Mouse (Mus musculus) limb, embryonic 14.5 days (tissue): ENCODE results near the gene Hist1h2bh. TPM values are rescaled to one million over a fixed set of nuclear protein-coding genes. Genes with fewer than 3 reads are reported as not detected.
"Not testable (repeated sequence)": the region's sequence is repeated elsewhere in the genome, so short reads cannot be mapped to it uniquely, and the experiment has no call there.

Experiments
- ATAC-seq: fragments of 200-750 bp; cut with Nextera tagmentation; 2 replicates; pipeline ENCODE4 v1.8.0; 2017; ENCODE audit warnings: low read depth, moderate number of reproducible peaks, moderate TSS enrichment; ENCODE audit not compliant: low FRiP score
- DNase-seq: peaks from one replicate; pipeline ENCODE4 v3.0.0-alpha.2; 2015; ENCODE audit warnings: low spot score
- H3K27ac ChIP-seq: fragments of 300-500 bp; sonication (generic); replicated peaks from 2 replicates; pipeline ENCODE4 v1.5.1; 2014; ENCODE audit warnings: low read depth, mild to moderate bottlenecking, low read length, moderate library complexity, mixed read lengths
- H3K27me3 ChIP-seq: fragments of 300-500 bp; sonication (generic); 2 replicates; pipeline ENCODE4 v1.6.1; 2014; ENCODE audit warnings: low read length, mixed read lengths; ENCODE audit not compliant: control insufficient read depth, insufficient read depth
- H3K36me3 ChIP-seq: fragments of 300-500 bp; sonication (generic); 2 replicates; pipeline ENCODE4 v1.6.1; 2014; ENCODE audit warnings: mild to moderate bottlenecking, low read length, moderate library complexity, mixed read lengths; ENCODE audit not compliant: control insufficient read depth, insufficient read depth
- H3K4me1 ChIP-seq: fragments of 300-500 bp; sonication (generic); 2 replicates; pipeline ENCODE4 v1.6.1; 2014; ENCODE audit warnings: antibody characterized with exemption, low read length, mixed read lengths; ENCODE audit not compliant: control insufficient read depth, insufficient read depth
- H3K4me2 ChIP-seq: fragments of 300-500 bp; sonication (generic); replicated peaks from 2 replicates; pipeline ENCODE4 v1.6.1; 2014; ENCODE audit warnings: low read depth, mild to moderate bottlenecking, low read length, moderate library complexity; ENCODE audit not compliant: severe bottlenecking
- H3K4me3 ChIP-seq: fragments of 300-500 bp; sonication (generic); replicated peaks from 2 replicates; pipeline ENCODE4 v1.5.1; 2014; ENCODE audit warnings: low read length
- H3K9ac ChIP-seq: fragments of 300-500 bp; sonication (generic); 2 replicates; pipeline ENCODE4 v1.6.1; 2014; ENCODE audit warnings: mild to moderate bottlenecking, low read depth, low read length, moderate library complexity; ENCODE audit not compliant: severe bottlenecking
- H3K9me3 ChIP-seq: fragments of 300-500 bp; sonication (generic); 2 replicates; pipeline ENCODE4 v1.6.1; 2016; ENCODE audit warnings: low read length; ENCODE audit not compliant: control insufficient read depth
- POLR2A ChIP-seq: fragments of 200-500 bp; IDR thresholded peaks from 2 replicates; pipeline ENCODE4 v1.8.0; 2012; ENCODE audit warnings: inconsistent platforms, mild to moderate bottlenecking, moderate library complexity, borderline replicate concordance; ENCODE audit not compliant: insufficient read depth, insufficient read length; ENCODE audit errors: extremely low read depth
- WGBS: fragments of 180-500 bp; shearing (Covaris S2); extraction: QIAGEN DNeasy Blood & Tissue Kit; methylation state at CpG from one replicate; pipeline ENCODE4 v1.1.7; 2014; 5-methylcytosine and 5-hydroxymethylcytosine counted together
- polyA plus RNA-seq, 2 experiments: library from polyadenylated mRNA; depleted of rRNA in 1 of 2; stranded (reverse) in 1 of 2; unstranded in 1 of 2; fragments of >200 nt; fragmentation: Nextera tagmentation in 1 of 2; extraction: Ambion mirVana in 1 of 2; gene quantifications; 2 replicates each; pipeline versions ENCODE4 v1.2.1 to v1.2.3; 2012 to 2014

Hist1h2bh gene
- polyA plus RNA-seq, 2 experiments = 0.48 to 5.2 TPM

- 0 out of 2 replicates have a peak, but pooled peaks have one; percentile 13 for TF ChIP-seq POLR2A
- H3K4me2 ChIP-seq = peak within 1 kb of the TSS; percentile 49
- peak within 1 kb of the TSS; percentile 76 for H3K9ac ChIP-seq
- peak within 1 kb of the TSS; percentile 55 for H3K4me3 ChIP-seq
- peaks cover 28% of the 10 kb centered on the region for H3K4me1 ChIP-seq
- H3K27me3 ChIP-seq, H3K9me3 ChIP-seq, H3K36me3 ChIP-seq: not testable (repeated sequence)
- H3K27ac ChIP-seq = peak within 1 kb of the TSS; percentile 99
- WGBS = 3% methylated on average over 21 of the region's 53 CpGs
- ATAC-seq (peak; percentile 31), DNase-seq (peak; percentile 93)
These were observed 9.4 kb downstream of the Hist1h2bh start, which contains the start of gene Hist1h2af for GRCm38 (mm10) chr13:23533560-23534367. Gene Hist1h2af, plus strand, starts transcription at chr13:23533906.

GRCm38 (mm10) chr13:23532262-23533075 is 10.7 kb downstream of the Hist1h2bh start:
- DNase-seq (no peak), ATAC-seq (no peak)
- Histone ChIP-seq H3K4me3 (peak overlapping the region; percentile 55), H3K36me3 (no peaks in the 10 kb centered on the region), H3K4me2 (peak overlapping the region; percentile 49), H3K4me1 (peaks cover 29% of the 10 kb centered on the region), H3K9me3 (no peaks in the 10 kb centered on the region), H3K9ac (peak overlapping the region; percentile 76), H3K27me3 (no peaks in the 10 kb centered on the region), H3K27ac (peak overlapping the region; percentile 99)
- 18% methylated on average over 9 of the region's 9 CpGs for WGBS
- no peak for TF ChIP-seq POLR2A

- H3K4me3 ChIP-seq = peak within 1 kb of the TSS; percentile 55
- H3K4me2 ChIP-seq = peak within 1 kb of the TSS; percentile 49
- peaks cover 24% of the 10 kb centered on the region for H3K4me1 ChIP-seq
- no peaks in the 10 kb centered on the region for H3K9me3 ChIP-seq
- WGBS = under 1% methylated on average over 50 of the region's 70 CpGs
- peak within 1 kb of the TSS; percentile 99 for H3K27ac ChIP-seq
- peak; percentile 98; the same call in 1 of the 2 replicates for TF ChIP-seq POLR2A
- ATAC-seq (peak; percentile 74), DNase-seq (peak; percentile 99)
- H3K9ac ChIP-seq = peak within 1 kb of the TSS; percentile 76
- no peaks in the 10 kb centered on the region for H3K27me3 ChIP-seq
- H3K36me3 ChIP-seq = no peaks in the 10 kb centered on the region
These were observed 12.0 kb downstream of the Hist1h2bh start, which contains the start of gene Hist1h4h for GRCm38 (mm10) chr13:23530901-23531875. Gene Hist1h4h, plus strand, starts transcription at chr13:23531050.

GRCm38 (mm10) chr13:23530181-23530900 is 12.9 kb downstream of the Hist1h2bh start:
- DNase-seq (peak; percentile 76), ATAC-seq (peak; percentile 1; the same call in 1 of the 2 replicates)
- peaks cover 22% of the 10 kb centered on the region for H3K4me1 ChIP-seq
- H3K27ac ChIP-seq = peak overlapping the region; percentile 99
- H3K9ac ChIP-seq = peak overlapping the region; percentile 76
- under 1% methylated on average over 20 of the region's 20 CpGs for WGBS
- no peaks in the 10 kb centered on the region for H3K36me3 ChIP-seq
- no peak for TF ChIP-seq POLR2A
- peak overlapping the region; percentile 55 for H3K4me3 ChIP-seq
- H3K9me3 ChIP-seq = no peaks in the 10 kb centered on the region
- no peaks in the 10 kb centered on the region for H3K27me3 ChIP-seq
- peak overlapping the region; percentile 49 for H3K4me2 ChIP-seq
